Mouse (Mus musculus): ENCODE data around the gene Nipal3.

- TF ChIP-seq CTCF (IDR thresholded peaks at IDR 0.05; ENCODE audit: low read depth, low read length) (peak; percentile 98), POLR2A (IDR thresholded peaks at IDR 0.05; ENCODE audit: extremely low read depth, insufficient read depth, low read length) (no peak)
Measured at GRCm38 (mm10) chr4:135411633-135412032, 83.2 kb downstream of the Nipal3 start.
